ENCODE assay signal across 13 mouse cellular contexts in the genomic region with DNA sequence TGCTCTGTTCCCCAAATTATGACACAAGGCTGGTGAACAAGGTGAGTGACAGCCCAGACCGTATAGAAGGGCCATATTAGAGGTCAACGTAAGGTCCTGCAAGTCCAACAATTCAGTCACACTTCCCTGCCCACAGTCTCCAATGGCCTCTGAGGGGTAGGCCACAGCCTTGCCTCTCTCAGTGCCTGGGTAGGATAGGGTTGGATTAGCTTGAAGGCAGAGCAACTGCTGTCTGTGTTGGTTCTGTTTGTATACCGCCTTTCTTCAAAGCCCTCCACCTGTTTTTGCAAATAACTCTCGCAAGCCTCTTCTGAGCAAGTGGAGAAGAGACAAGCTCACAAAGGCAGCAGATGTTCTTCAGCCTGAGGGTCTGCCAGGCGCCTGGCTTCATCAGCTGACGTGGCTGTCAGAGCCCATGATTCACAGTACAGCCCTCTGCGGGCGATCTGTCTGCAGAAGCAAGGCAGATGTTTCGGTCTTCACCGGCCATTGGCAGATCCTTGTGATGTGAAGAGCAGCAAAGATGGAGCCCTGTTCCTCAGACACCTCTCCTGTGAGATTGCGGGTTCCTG.
A peak's percentile ranks its signal among the peaks of the same experiment; 100 is the strongest.
DNase-seq lines count a peak whose midpoint lies in the region; ATAC-seq and TF ChIP-seq lines count a peak whose summit lies in the region.
"Had no signal": no experiment of that assay in that cellular context is flagged by ENCODE, and none has a peak within 500 bp of the region (broad histone marks: within the 10 kb centered on the region; RNA-seq: fewer than 3 reads in every experiment).

No protein-coding gene starts in this region.

- DNase-seq in left cerebral cortex, adult 2 months (ENCODE audit: extremely low spot score in 1 of 2, low spot score in 2 of 2): no peak
- no peak for DNase-seq in left cerebral cortex, postnatal 10 days (ENCODE audit: extremely low spot score in 1 of 2, low spot score in 2 of 2)
- peak; percentile 76 for DNase-seq in embryonic facial prominence, embryonic 14.5 days (ENCODE audit: low spot score)
- no peak for DNase-seq in lung, adult 2 months
- DNase-seq: gastrocnemius, postnatal 14 days; heart, postnatal 10 days; kidney, postnatal 10 days; thymus, adult 2 months had no signal

- no peak overlapping the region for H3K4me3 ChIP-seq in left cerebral cortex, adult 2 months
- no peak overlapping the region for H3K4me3 ChIP-seq in embryonic facial prominence, embryonic 14.5 days (ENCODE audit: low read depth, low read length)
- no peak overlapping the region for H3K4me3 ChIP-seq in hindbrain, embryonic 16.5 days (ENCODE audit: low read length)
- no peak overlapping the region for H3K4me3 ChIP-seq in olfactory bulb, adult 2 months (ENCODE audit: insufficient read depth, low read depth, low read length)
- H3K4me3 ChIP-seq in lung, adult 2 months (replicated peaks; ENCODE audit: extremely low read depth, low read depth, low read length): no peak overlapping the region
- H3K4me3 ChIP-seq: embryonic facial prominence, embryonic 13.5 days had no signal

- peak overlapping the region; percentile 21; the same call in 1 of the 2 replicates for H3K27ac ChIP-seq in left cerebral cortex, adult 2 months
- no peak overlapping the region for H3K27ac ChIP-seq in embryonic facial prominence, embryonic 14.5 days (replicated peaks; ENCODE audit: low read depth, low read length)
- H3K27ac ChIP-seq in hindbrain, embryonic 16.5 days (ENCODE audit: low read depth, low read length): no peak overlapping the region
- H3K27ac ChIP-seq in olfactory bulb, adult 2 months (ENCODE audit: insufficient read depth, low read depth, low read length): peak overlapping the region; percentile 75
- H3K27ac ChIP-seq: embryonic facial prominence, embryonic 13.5 days had no signal

- no peak for TF ChIP-seq CTCF in left cerebral cortex, adult 2 months (IDR thresholded peaks at IDR 0.05)
- TF ChIP-seq CTCF in olfactory bulb, adult 2 months (IDR thresholded peaks at IDR 0.05; ENCODE audit: insufficient read depth, low read depth, low read length): no peak
- TF ChIP-seq CTCF in lung, adult 2 months (IDR thresholded peaks at IDR 0.05; ENCODE audit: insufficient read depth, low read length): no peak

- no peaks in the 10 kb centered on the region for H3K27me3 ChIP-seq in embryonic facial prominence, embryonic 14.5 days (replicated peaks; ENCODE audit: control insufficient read depth, insufficient read depth, low read length)
- H3K27me3 ChIP-seq in hindbrain, embryonic 16.5 days (replicated peaks; ENCODE audit: control insufficient read depth, insufficient read depth, low read length): no peaks in the 10 kb centered on the region
- H3K27me3 ChIP-seq: embryonic facial prominence, embryonic 13.5 days had no signal

- H3K9ac ChIP-seq in embryonic facial prominence, embryonic 14.5 days (ENCODE audit: low read depth, low read length): no peak overlapping the region
- no peak overlapping the region for H3K9ac ChIP-seq in hindbrain, embryonic 16.5 days (ENCODE audit: low read depth, low read length)
- H3K9ac ChIP-seq: embryonic facial prominence, embryonic 13.5 days had no signal

- H3K36me3 ChIP-seq in embryonic facial prominence, embryonic 14.5 days (ENCODE audit: control insufficient read depth, insufficient read depth, low read length): no peaks in the 10 kb centered on the region
- no peaks in the 10 kb centered on the region for H3K36me3 ChIP-seq in hindbrain, embryonic 16.5 days (ENCODE audit: control insufficient read depth, insufficient read depth, low read length)
- H3K36me3 ChIP-seq: embryonic facial prominence, embryonic 13.5 days had no signal

- peaks cover 8% of the 10 kb centered on the region for H3K9me3 ChIP-seq in embryonic facial prominence, embryonic 14.5 days (ENCODE audit: control insufficient read depth, low read length)
- peaks cover 2% of the 10 kb centered on the region; the same call in 1 of the 2 replicates for H3K9me3 ChIP-seq in hindbrain, embryonic 16.5 days (ENCODE audit: control insufficient read depth, low read length)

- ATAC-seq in embryonic facial prominence, embryonic 14.5 days (ENCODE audit: low read depth): peak; percentile 70
- peak; percentile 61 for ATAC-seq in hindbrain, embryonic 16.5 days
- ATAC-seq in megakaryocyte-erythroid progenitor cell, adult 5-6 weeks (replicated peaks; ENCODE audit: low FRiP score, low TSS enrichment, poor library complexity, severe bottlenecking): no peak
- ATAC-seq: activated CD4-positive, CD25-positive, alpha-beta regulatory T cell, adult 4 months had no signal

- intact Hi-C loops in left cerebral cortex, adult 2 months (cut with DNase I): no loop called here
- intact Hi-C loops in left cerebral cortex, postnatal 10 days (cut with DNase I): no loop called here

- TF ChIP-seq POLR2A in olfactory bulb, adult 2 months (IDR thresholded peaks at IDR 0.05; ENCODE audit: insufficient read depth, low read depth, low read length): no peak
- no peak for TF ChIP-seq POLR2A in lung, adult 2 months (IDR thresholded peaks at IDR 0.05; ENCODE audit: borderline replicate concordance, extremely low read depth, low read depth, low read length)

- H3K4me2 ChIP-seq in embryonic facial prominence, embryonic 14.5 days (ENCODE audit: low read depth, low read length): no peak overlapping the region
- no peak overlapping the region for H3K4me2 ChIP-seq in hindbrain, embryonic 16.5 days (ENCODE audit: low read length)
- H3K4me2 ChIP-seq: embryonic facial prominence, embryonic 13.5 days had no signal

- 61% methylated on average over 11 of the region's 11 CpGs for WGBS in embryonic facial prominence, embryonic 14.5 days
- 61% methylated on average over 11 of the region's 11 CpGs for WGBS in hindbrain, embryonic 16.5 days
- WGBS in olfactory bulb, adult 2 months: 52% methylated on average over 11 of the region's 11 CpGs
- 86% methylated on average over 11 of the region's 11 CpGs for WGBS in lung, adult 2 months

- H3K4me1 ChIP-seq in embryonic facial prominence, embryonic 14.5 days (ENCODE audit: control insufficient read depth, insufficient read depth, low read length): peaks cover 2% of the 10 kb centered on the region; the same call in 1 of the 2 replicates
- peaks cover 6% of the 10 kb centered on the region; the same call in 1 of the 2 replicates for H3K4me1 ChIP-seq in hindbrain, embryonic 16.5 days (ENCODE audit: control insufficient read depth, insufficient read depth, low read depth, low read length)
- peaks cover 31% of the 10 kb centered on the region for H3K4me1 ChIP-seq in olfactory bulb, adult 2 months (ENCODE audit: control insufficient read depth, insufficient read depth, low read length)
- H3K4me1 ChIP-seq in lung, adult 2 months (ENCODE audit: control insufficient read depth, insufficient read depth, low read length): no peaks in the 10 kb centered on the region

Comparison
In these comparisons a context has a peak if more than half of its experiments do, and no peak if none do; other contexts are left out.
1. H3K27ac ChIP-seq: peak in left cerebral cortex, adult 2 months (single experiment) and olfactory bulb, adult 2 months (single experiment); none in embryonic facial prominence, embryonic 14.5 days (single experiment) and hindbrain, embryonic 16.5 days (single experiment).